Mouse (Mus musculus): Measurements from ENCODE around the gene Tmod3.

- TF ChIP-seq USF1 (IDR thresholded peaks at IDR 0.05; ENCODE audit: low read depth) (no peak), CTCF (IDR thresholded peaks at IDR 0.05; ENCODE audit: control insufficient read depth, insufficient read depth, insufficient read length) (no peak), CEBPB (IDR thresholded peaks at IDR 0.05; ENCODE audit: low read depth) (no peak), MYOD1 (IDR thresholded peaks at IDR 0.05; ENCODE audit: control insufficient read depth, insufficient read length, low read depth) (no peak), MAX (IDR thresholded peaks at IDR 0.05) (no peak), MYOG (IDR thresholded peaks at IDR 0.05; ENCODE audit: control insufficient read depth, extremely low read depth, insufficient read length) (no peak)
Measured at GRCm38 (mm10) chr9:75541497-75541896, 18.0 kb downstream of the Tmod3 start.

Data from C2C12 (cell line).